Mouse (Mus musculus) myocyte (in vitro differentiated cells): Measurements from ENCODE around the gene Aco2.
A peak's percentile ranks its signal among the peaks of the same experiment; 100 is the strongest.

ENCODE experiments used
- CEBPB ChIP-seq: IDR thresholded peaks from 2 replicates; pipeline ENCODE4 v1.6.1; 2011; ENCODE audit warnings: mild to moderate bottlenecking, moderate library complexity; ENCODE audit not compliant: poor library complexity, insufficient read depth, severe bottlenecking
- E2F4 ChIP-seq: IDR thresholded peaks from one replicate; pipeline ENCODE4 v1.6.1; 2011; ENCODE audit warnings: mild to moderate bottlenecking, control low read depth, moderate library complexity; ENCODE audit not compliant: insufficient read depth
- MAX ChIP-seq: IDR thresholded peaks from one replicate; pipeline ENCODE4 v1.6.1; 2011; ENCODE audit warnings: low read depth, mild to moderate bottlenecking, control low read depth
- MYOD1 ChIP-seq, 3 experiments: IDR thresholded peaks; one replicate each; pipeline ENCODE4 v1.6.1; 2011; ENCODE audit warnings: control low read depth in 2 of 3, low read depth in 2 of 3, mild to moderate bottlenecking in 2 of 3, moderate library complexity in 1 of 3; ENCODE audit not compliant: insufficient read length in 2 of 3, control insufficient read depth in 1 of 3
- POLR2A ChIP-seq: IDR thresholded peaks from one replicate; pipeline ENCODE4 v1.6.1; 2011; ENCODE audit warnings: low read depth, mild to moderate bottlenecking, control low read depth, moderate library complexity; ENCODE audit not compliant: insufficient read length
- POLR2AphosphoS2 ChIP-seq: IDR thresholded peaks from one replicate; pipeline ENCODE4 v1.6.1; 2011; ENCODE audit warnings: low read depth, control low read depth; ENCODE audit not compliant: insufficient read length
- SRF ChIP-seq: IDR thresholded peaks from one replicate; pipeline ENCODE4 v1.6.1; 2011; ENCODE audit warnings: low read depth; ENCODE audit not compliant: control insufficient read depth, insufficient read length
- TCF12 ChIP-seq: IDR thresholded peaks from one replicate; pipeline ENCODE4 v1.6.1; 2011; ENCODE audit warnings: mild to moderate bottlenecking, control low read depth; ENCODE audit not compliant: poor library complexity, insufficient read depth, severe bottlenecking
- TCF3 ChIP-seq: IDR thresholded peaks from one replicate; pipeline ENCODE4 v1.6.1; 2011; ENCODE audit warnings: low read depth, control low read depth; ENCODE audit not compliant: insufficient read length
- USF1 ChIP-seq: IDR thresholded peaks from one replicate; pipeline ENCODE4 v1.6.1; 2011; ENCODE audit warnings: low read depth, mild to moderate bottlenecking, control low read depth, moderate library complexity

DNA sequence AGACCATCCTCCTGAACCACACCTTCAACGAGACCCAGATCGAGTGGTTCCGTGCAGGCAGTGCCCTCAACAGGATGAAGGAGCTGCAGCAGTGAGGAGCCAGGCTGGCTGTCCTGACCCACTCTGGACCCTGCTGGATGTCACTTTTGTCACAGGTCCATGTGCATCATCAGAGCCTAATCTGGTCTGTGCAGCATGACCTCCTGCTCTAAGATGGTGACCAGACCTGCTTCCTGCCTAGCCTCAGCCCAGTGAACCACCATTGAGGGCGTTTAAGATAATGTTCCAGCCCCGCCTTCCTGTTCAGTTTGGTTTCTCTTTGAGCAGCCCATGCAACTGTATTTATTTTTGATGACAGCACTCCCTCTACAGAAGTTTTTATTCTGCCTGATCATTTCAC lies 42.6 kb downstream of the Aco2 start:
- TF ChIP-seq MAX: no peak
- TF ChIP-seq POLR2A: peak; percentile 27
- TF ChIP-seq TCF12: no peak
- TF ChIP-seq CEBPB: no peak
- no peak for TF ChIP-seq USF1
- TF ChIP-seq MYOD1 (IDR thresholded peaks at IDR 0.05; ENCODE audit: control insufficient read depth in 1 of 3, insufficient read length in 2 of 3, low read depth in 2 of 3): no peak
- no peak for TF ChIP-seq E2F4
- TF ChIP-seq POLR2AphosphoS2: peak; percentile 75
- TF ChIP-seq SRF: no peak
- no peak for TF ChIP-seq TCF3
